Mouse (Mus musculus) thymus, adult 2 months (tissue): ENCODE results near the gene Rpgr. TPM values are rescaled to one million over a fixed set of nuclear protein-coding genes. Genes with fewer than 3 reads are reported as not detected.

Experiments
- DNase-seq: peaks from one replicate; pipeline ENCODE4 v3.0.0; 2021
- H3K27ac ChIP-seq: fragments of 200-500 bp; 2 replicates; pipeline ENCODE4 v1.5.1; 2012; ENCODE audit warnings: low read length, control low read depth; ENCODE audit not compliant: control insufficient read depth, insufficient read depth
- H3K27me3 ChIP-seq: fragments of 200-500 bp; 2 replicates; pipeline ENCODE4 v1.6.1; 2012; ENCODE audit warnings: mild to moderate bottlenecking, low read length, moderate library complexity, mixed read lengths; ENCODE audit not compliant: control insufficient read depth, insufficient read depth
- H3K36me3 ChIP-seq: fragments of 200-500 bp; 2 replicates; pipeline ENCODE4 v1.6.1; 2012; ENCODE audit warnings: mild to moderate bottlenecking, low read length, moderate library complexity; ENCODE audit not compliant: control insufficient read depth, insufficient read depth
- H3K4me1 ChIP-seq: fragments of 200-500 bp; replicated peaks from 2 replicates; pipeline ENCODE4 v1.6.1; 2012; ENCODE audit warnings: low read length; ENCODE audit not compliant: control insufficient read depth, insufficient read depth
- H3K4me3 ChIP-seq: fragments of 200-500 bp; 2 replicates; pipeline ENCODE4 v1.5.1; 2012; ENCODE audit warnings: mild to moderate bottlenecking, low read length, control low read depth, moderate library complexity; ENCODE audit not compliant: control insufficient read depth, insufficient read depth
- CTCF ChIP-seq: fragments of 200-500 bp; IDR thresholded peaks from 2 replicates; pipeline ENCODE4 v1.5.1; 2012; ENCODE audit warnings: mild to moderate bottlenecking, control low read depth, low read length, moderate library complexity, borderline replicate concordance; ENCODE audit not compliant: control insufficient read depth, poor library complexity, insufficient read depth; ENCODE audit errors: extremely low read depth
- POLR2A ChIP-seq: fragments of 200-500 bp; IDR thresholded peaks from 2 replicates; pipeline ENCODE4 v1.6.1; 2012; ENCODE audit warnings: mild to moderate bottlenecking, low read length, control low read depth, moderate library complexity; ENCODE audit not compliant: control insufficient read depth, poor library complexity, insufficient read depth; ENCODE audit errors: extremely low read depth
- WGBS: fragments of 180-500 bp; shearing (Covaris S2); methylation state at CpG from one replicate; pipeline ENCODE4 v1.1.7; 2018; 5-methylcytosine and 5-hydroxymethylcytosine counted together
- polyA plus RNA-seq: library from polyadenylated mRNA; depleted of rRNA; stranded (reverse); fragments of >200 nt; gene quantifications from 2 replicates; pipeline ENCODE4 v1.2.3, GENCODE M21; 2012

The Rpgr gene
- polyA plus RNA-seq, 1 experiment, result 2.1 TPM

GRCm38 (mm10) chrX:10234617-10235016, 17.9 kb upstream of the Rpgr start:
- no peak overlapping the region for H3K27ac ChIP-seq
- TF ChIP-seq POLR2A (no peak), CTCF (no peak)
- H3K4me3 ChIP-seq, result no peak overlapping the region
- no peaks in the 10 kb centered on the region for H3K36me3 ChIP-seq
- no peaks in the 10 kb centered on the region for H3K27me3 ChIP-seq
- DNase-seq, result no peak
- H3K4me1 ChIP-seq, result no peaks in the 10 kb centered on the region
- 49% methylated on average over 3 of the region's 3 CpGs for WGBS

DNA sequence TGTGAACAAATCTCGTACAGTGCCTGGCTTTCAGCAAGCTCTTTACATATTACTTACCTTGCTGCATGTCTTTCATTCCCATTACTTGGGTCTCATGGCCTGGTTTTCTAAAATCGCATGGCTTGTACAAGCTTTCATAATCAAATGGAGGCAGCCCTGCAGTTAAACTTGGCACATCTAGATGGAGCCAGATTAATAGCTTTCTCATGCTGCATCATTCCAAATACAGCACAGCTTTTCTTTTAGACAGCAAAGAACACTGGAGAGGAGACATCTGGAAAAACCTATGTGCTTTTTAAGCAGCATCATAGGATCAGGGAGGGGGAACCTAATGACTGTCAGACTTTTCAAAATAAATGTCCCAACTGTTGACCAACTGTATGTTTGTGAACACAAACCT, 16.3 kb upstream of the Rpgr start:
- TF ChIP-seq POLR2A (no peak), CTCF (no peak)
- 65% methylated on average over 2 of the region's 2 CpGs for WGBS
- Histone ChIP-seq H3K36me3 (no peaks in the 10 kb centered on the region), H3K4me3 (no peak overlapping the region), H3K27ac (no peak overlapping the region), H3K4me1 (no peaks in the 10 kb centered on the region), H3K27me3 (no peaks in the 10 kb centered on the region)
- no peak for DNase-seq

DNA sequence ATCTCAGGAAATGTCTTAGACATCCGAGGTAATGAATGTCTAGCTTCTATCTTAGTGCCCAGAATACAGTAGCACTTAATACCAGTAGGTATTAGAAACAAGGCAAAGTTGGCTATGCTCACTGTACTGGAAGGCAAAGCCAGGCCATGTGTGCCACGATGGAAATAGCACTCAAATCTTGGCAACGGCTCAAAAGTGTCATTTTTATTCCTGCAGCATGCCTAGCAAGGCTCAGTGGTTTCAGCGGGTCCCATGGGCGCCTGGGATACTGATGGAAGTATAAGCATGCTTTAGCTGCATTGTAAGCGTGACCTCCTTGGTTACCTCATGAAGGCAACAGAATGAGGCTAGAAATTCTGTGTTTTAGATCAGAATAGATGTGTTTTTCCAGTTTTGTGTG, 2.6 kb upstream of the Rpgr start:
- no peaks in the 10 kb centered on the region for H3K36me3 ChIP-seq
- no peak for DNase-seq
- 86% methylated on average over 6 of the region's 6 CpGs for WGBS
- no peaks in the 10 kb centered on the region for H3K27me3 ChIP-seq
- TF ChIP-seq CTCF (no peak), POLR2A (no peak)
- no peaks in the 10 kb centered on the region for H3K4me1 ChIP-seq
- H3K27ac ChIP-seq, result no peak overlapping the region
- no peak overlapping the region for H3K4me3 ChIP-seq

DNA sequence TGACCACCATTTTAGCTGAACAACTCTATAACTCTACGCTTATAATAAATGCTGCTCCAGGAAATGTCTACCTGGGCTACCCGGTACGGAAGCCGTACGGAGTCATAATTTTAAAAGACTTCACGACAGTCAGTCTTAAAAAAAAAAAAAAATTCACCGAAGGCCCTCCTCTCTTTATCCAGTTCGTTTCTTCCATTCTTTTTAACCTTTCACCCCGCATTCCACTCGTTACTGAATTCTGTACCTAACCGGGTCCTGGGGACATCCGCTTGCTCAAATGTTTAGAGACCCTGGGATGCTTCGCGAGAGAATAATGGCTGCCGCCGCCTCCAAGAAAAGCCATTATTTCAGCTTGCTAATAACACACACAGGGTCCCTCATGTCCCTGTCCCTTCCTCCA, 748 bp downstream of the Rpgr start:
- TF ChIP-seq POLR2A, result no peak
- no peak for TF ChIP-seq CTCF
- peak overlapping the region; percentile 97 for H3K4me3 ChIP-seq
- no peak for DNase-seq
- H3K27me3 ChIP-seq, result no peaks in the 10 kb centered on the region
- no peaks in the 10 kb centered on the region for H3K36me3 ChIP-seq
- no peaks in the 10 kb centered on the region for H3K4me1 ChIP-seq
- peak overlapping the region; percentile 81 for H3K27ac ChIP-seq
- WGBS, result 1% methylated on average over 16 of the region's 16 CpGs

GRCm38 (mm10) chrX:10205937-10206336, 10.8 kb downstream of the Rpgr start:
- Histone ChIP-seq H3K27me3 (no peaks in the 10 kb centered on the region), H3K4me1 (no peaks in the 10 kb centered on the region), H3K4me3 (no peak overlapping the region), H3K36me3 (no peaks in the 10 kb centered on the region; the same call in 1 of the 2 replicates), H3K27ac (no peak overlapping the region)
- WGBS, result 95% methylated on average over 5 of the region's 5 CpGs
- no peak for DNase-seq
- TF ChIP-seq POLR2A (no peak), CTCF (no peak)

DNA sequence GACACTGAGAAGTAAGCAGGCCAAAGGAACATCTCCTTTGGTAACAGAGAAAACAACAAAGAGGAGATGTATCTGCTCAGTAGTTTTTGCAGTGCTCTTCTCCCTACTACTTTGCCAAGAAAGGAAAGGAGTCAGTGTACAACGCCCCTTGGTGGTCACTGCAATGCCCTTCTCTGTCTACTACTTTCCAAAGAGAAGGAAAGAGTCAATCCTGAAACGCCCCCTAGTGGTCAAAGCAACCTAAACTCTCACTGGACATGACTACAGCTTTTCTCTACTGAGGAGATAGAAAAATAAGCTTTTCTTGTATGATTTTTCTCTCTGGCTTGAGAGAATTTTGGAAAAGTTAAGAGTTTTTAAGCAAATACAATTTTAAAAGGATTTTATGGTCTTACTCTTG, 15.4 kb downstream of the Rpgr start:
- WGBS, result 19% methylated on average over 2 of the region's 2 CpGs
- Histone ChIP-seq H3K4me1 (no peaks in the 10 kb centered on the region), H3K36me3 (no peaks in the 10 kb centered on the region), H3K4me3 (no peak overlapping the region), H3K27me3 (no peaks in the 10 kb centered on the region), H3K27ac (no peak overlapping the region)
- DNase-seq, result peak; percentile 18
- no peak for TF ChIP-seq CTCF
- TF ChIP-seq POLR2A, result no peak

DNA sequence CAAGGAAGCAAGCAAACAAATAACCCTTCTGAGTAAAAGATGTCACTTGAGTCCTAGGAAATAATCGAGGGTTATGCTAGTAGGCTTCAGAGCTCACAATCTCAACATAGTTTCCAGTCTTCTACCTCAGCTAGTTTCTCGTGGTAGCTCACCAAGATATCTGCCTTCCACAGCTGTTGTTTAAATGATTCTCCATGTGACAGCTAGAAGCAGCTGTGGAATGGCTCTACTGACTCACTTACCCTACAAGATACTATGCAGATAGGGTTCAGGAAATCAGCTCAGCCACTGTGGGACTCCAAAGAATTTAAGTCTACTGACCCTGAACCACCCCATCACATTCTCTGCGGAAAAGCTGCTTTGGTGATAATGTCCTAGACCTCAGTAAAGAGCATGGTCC, 64.3 kb downstream of the Rpgr start:
- TF ChIP-seq CTCF (no peak), POLR2A (no peak)
- 92% methylated on average over 3 of the region's 3 CpGs for WGBS
- Histone ChIP-seq H3K27ac (no peak overlapping the region), H3K4me3 (no peak overlapping the region), H3K36me3 (no peaks in the 10 kb centered on the region), H3K27me3 (no peaks in the 10 kb centered on the region), H3K4me1 (no peaks in the 10 kb centered on the region)
- DNase-seq, result no peak
